Mouse (Mus musculus): ENCODE data around the gene Rdm1.
A peak's percentile ranks its signal among the peaks of the same experiment; 100 is the strongest.

Rdm1 gene

GRCm38 (mm10) chr11:101657886-101658750, 31.1 kb downstream of the Rdm1 start:
- DNase-seq: peak; percentile 92

DNA sequence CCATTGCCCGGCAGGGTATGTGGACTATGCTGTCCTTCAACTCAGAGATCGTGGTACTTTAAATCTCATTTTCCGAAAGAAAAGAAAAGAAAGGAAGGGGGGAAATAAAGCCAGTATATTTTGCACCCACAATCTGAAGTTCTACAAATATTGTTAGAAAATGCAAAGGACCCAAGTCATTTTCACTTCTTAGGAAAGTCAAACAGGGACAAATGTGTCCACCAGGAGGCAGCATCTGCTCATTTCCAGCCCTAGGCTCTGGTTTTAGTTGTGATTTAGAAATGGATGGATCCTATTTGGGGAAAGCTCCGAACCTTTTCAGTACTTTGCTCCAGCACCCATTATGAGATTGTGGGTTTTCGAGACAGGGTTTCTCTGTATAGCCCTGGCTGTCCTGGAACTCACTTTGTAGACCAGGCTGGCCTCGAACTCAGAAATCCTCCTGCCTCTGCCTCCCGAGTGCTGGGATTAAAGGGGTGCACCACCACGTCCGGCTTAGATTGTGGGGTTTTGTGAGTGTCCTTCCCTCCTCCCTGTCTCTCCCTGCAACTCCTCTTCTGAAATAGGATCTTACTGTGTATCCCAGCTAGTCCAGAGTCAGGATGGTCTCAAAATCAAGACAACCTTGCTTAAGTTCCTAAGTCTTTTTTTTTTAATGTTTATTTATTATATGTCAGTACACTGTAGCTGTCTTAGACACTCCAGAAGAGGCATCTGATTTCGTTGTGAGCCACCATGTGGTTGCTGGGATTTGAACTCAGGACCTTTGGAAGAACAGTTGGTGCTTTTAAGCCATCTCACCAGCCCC, 32.0 kb downstream of the Rdm1 start:
- peak; percentile 70 for DNase-seq

DNA sequence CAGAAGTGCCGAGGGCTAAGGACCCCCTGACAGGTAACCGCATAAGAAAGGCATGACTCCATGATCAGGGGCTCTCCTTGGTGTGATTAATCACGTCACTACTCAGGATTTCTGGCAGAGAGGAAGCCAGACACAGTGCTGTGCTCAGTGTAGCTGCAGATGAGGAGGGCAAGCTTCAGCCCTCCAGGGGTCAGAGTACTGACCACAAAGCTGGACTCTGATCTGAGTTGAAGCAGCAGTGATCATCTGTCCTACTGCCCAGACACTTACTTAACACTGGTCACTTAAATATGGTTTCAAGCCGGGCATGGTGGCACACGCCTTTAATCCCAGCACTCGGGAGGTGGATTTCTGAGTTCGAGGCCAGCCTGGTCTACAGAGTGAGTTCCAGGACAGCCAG, 34.2 kb downstream of the Rdm1 start:
- no peak for DNase-seq

DNA sequence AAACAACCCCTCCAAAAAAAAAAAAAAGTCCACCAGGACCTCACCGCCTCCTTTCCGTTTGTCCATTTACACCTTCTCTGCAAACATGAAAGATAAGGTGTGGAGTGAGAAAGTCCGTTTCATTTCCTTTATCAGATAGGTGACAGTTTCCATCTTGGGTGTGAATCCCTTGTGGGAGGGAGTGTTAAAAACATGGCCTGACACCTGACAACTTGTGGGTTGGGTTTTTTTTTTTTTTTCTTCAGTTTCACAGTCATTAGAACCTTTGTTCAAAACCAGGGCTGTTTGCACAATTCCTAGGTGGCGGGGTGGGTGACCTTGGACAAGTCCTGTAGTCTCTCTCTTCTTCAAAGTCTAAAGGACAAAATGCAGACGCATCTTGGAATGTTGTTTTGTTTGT, 34.8 kb downstream of the Rdm1 start:
- DNase-seq: no peak

DNA sequence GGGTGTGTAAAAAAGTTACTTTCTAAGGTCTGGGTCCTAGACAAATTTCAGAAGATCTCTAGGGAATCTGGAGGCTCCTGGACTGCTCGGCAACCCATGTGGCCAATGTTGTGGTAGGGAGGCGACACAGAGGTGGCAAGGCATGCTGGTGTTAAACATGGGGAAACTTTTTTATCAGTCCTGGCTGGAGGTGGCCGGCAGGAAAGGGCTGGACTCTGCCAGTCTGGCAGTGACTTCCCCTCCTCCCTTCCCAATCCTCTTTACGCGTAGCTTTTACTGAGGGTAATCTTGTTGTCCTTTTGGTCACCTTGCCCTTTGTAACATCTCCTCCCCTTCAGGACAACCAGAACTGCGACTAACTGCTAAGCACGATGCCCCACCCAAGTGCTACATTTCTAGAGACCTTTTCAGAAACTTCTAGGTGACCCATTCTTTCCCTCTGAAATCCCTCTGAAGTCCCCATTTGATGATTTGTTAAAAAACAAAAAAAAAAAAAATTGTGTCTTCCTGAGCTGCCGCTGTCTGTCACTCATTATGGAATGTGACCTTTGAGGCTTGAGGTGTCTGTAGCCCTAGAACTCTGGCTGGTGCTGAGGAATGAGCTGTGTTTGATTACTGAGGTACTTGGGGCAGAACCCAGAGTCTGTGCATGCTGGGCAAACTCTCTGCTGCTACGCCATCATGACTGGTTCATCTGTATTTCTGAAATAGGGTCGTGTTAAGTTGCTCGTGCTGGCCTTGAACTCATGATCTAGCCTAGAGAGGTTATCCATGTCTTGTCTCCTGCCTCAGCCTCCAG, 36.4 kb downstream of the Rdm1 start:
- no peak for DNase-seq

DNA sequence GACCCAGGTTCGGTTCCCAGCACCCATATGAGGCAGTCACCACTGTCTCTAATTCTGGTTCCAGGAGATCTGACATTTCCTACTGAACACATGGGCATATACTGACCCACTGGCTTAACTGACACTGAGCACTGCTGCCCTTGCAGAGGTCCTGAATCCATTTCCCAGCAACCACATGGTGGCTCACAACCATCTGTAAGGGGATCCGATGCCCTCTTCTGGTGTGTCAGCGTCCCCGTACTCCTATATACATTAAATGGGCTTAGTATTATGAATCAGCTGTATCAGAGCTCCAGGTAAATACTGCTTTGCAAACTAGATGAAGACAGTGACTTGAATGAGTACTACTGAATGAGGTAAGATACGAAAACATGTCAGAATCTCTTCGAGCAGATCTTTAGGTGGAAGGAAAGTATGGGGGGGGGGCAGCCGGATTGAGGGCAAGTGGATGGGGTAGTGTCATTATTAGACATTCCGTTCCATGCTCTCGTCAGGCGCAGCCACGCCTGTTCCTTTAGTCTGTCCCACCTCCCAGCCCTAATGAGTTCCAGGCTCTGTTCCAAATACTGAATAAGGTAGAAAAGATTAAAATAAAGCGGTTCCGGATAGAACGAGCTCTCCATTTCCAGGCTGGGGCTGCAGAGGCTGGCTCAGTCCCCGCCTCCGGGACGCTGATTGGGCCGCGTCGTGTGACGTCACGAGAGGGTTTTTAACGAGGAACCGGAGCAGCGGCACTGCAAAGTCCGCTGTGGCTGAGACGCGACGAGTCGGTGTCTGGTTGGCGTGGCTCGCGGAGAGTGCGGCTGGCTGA, 38.0 kb downstream of the Rdm1 start, which contains the start of gene Arl4d:
Gene Arl4d, plus strand, starts transcription at position 717 of the 811 bp plus-strand sequence.
- peak; percentile 97 for DNase-seq

DNA sequence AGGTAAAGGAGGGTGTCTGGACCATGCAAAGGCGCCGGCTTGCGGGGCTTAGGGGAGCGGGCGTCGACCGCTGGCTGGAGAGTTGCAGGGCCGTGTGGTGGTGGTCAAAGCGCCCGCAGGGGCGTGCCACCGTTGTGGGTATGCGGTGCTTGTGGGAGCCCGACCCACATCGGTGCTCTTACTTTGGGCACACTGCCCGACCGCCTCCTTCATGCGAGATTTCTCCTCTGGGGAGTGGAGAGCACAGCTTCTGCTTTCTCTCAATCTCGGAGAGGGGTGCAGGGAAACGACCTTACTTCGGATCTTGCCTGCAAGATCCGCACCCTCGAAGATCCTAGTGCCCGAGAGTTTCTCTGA, 38.6 kb downstream of the Rdm1 start:
- DNase-seq: no peak

GRCm38 (mm10) chr11:101666626-101667345, 39.8 kb downstream of the Rdm1 start:
- DNase-seq: peak; percentile 60

DNA sequence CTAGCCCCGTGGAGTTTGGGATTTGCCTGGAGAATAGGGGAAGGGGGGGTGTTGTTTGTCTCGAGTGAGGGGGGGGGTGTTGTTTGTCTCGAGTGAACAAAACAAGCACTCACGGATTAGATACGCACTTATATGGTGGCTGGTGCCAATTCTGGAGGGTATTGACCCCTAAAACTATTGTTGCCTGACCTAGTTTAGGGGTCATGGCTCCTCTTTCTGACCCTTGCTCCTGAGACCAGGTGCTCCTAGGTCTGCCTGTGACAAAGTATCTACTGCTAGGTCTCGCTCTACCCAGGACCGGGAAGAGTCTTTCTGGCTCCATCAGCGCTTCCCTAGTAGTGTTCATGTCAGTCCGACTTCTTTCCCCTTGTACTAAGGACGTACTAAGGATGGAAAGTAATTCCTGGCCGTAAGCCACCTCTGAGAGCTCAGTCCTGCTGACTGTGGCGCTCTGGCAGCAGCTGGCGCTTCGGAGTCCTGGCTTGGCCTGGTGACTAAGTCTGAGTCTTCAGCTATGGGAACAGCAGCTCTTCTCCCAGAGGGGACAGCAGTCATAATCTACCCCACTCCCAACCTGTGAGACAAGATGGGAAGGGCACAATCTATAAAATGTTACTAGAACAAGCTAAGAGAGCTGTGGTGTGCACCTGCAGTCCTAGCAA, 41.0 kb downstream of the Rdm1 start:
- peak; percentile 66 for DNase-seq

GRCm38 (mm10) chr11:101668546-101669261, 41.7 kb downstream of the Rdm1 start:
- DNase-seq: peak; percentile 56

DNA sequence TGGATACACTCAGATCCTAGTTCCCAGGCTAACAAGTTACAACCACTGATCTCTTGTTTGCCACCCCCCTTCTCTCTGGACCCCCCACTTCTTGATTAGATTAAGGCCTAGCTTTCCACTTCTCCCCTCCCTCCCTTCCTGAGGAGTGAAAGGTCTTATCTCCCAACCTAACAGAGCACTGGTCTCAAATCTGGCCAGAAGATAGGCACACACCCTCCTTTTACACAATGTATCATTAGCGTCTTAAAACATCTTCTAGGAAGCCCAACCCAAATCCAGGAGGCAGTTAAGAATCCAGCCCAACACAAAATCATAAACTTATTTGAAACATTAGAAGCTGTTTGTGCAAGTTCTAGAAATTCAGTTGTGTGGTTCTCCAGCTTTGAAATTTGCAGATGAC, 43.3 kb downstream of the Rdm1 start:
- no peak for DNase-seq

DNA sequence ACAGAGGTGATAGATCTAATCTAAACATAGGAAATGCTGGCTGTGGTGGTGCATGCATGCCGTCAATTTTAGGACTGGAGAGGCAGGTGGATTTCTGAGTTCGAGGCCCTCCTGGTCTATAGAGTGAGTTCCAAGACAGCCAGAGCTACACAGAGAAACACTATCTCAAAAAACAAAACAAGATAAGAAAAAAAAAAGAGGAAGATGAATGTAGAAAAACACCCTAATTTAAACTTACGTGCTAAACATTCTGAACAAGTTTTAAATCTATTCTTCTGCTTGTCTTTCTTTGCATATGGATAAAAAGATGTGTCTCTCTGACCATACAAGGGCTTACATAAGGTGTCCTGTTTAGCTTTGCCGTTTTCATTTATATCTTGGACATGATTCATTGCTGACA, 44.3 kb downstream of the Rdm1 start:
- no peak for DNase-seq

GRCm38 (mm10) chr11:101673010-101673642, 46.1 kb downstream of the Rdm1 start:
- DNase-seq: peak; percentile 39

DNA sequence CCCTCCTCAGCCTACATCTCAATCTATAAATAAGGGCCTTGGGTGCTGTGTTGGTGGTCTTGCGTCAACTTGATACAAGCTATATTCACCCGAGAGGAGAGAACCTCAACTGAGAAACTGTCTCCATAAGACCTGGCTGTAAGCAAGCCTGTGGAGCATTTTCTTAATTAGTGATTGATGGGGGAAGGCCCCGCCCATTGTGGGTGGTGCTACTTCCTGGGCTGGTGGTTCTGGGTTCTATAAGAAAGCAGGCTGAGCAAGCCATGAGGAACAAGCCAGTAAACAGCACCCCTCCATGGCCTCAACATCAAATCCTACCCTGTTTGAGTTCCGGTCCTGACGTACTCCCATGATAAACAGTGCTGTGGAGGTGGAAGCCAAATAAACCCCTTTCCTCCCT, 47.1 kb downstream of the Rdm1 start:
- no peak for DNase-seq

DNA sequence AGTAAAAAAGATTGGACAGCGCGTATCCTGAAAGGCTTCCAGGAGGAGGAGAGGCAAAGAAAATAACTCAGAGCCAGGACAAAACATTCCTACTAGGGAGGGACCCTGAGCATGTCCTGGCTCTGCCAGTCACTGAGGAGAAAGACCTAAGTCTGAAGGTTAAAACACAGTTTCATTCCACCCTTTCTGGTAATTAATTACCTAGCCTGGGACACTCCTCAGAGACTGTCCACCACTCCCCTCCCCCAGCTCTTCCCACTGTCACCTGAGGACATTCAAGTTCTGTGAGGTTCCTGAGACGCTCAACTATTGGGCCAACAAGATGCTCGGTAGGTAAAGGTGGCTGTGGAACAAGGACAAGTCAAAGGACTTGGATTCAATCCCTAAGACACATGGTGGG, 48.4 kb downstream of the Rdm1 start:
- DNase-seq: peak; percentile 57

DNA sequence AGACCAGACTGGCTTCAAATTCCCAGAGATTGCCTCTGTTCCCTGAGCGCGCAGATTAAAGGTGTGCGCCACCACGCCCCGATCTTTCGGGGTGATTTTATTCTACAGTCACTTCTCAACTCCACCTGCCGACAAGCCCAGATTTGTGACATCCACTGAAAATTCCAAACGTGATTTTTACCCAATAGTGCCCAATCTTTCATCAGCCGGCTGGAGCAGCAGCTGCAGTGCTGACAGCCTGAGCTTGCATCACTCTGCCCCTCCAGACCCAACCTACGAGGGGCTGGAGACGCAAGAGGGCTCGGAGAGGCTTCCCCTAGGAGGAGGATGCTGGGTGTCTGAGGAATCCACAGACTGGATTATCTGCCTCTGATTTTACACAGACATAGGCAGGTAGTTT, 50.7 kb downstream of the Rdm1 start:
- DNase-seq: no peak

GRCm38 (mm10) chr11:101678770-101679169, 51.8 kb downstream of the Rdm1 start:
- no peak for DNase-seq

DNA sequence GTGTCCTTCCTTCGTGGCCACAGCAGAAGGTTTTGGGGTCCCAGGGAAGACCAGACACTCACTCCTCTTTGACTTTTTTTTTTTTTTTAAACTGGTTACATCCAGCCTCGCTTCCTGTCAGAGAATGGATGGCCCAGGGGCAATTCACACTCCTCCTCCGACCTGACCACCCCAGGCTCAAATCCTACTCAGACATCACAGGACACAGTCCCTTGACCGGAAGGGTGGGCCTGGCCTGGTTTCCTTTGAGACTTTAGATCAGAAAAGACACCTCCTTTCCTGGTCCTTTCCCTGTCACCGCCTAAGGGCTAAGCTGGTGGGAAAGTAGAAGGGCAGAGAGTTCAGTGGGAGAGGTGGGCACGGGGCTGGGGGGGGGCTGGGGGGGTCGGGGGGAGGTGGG, 52.9 kb downstream of the Rdm1 start:
- DNase-seq: peak; percentile 30

DNA sequence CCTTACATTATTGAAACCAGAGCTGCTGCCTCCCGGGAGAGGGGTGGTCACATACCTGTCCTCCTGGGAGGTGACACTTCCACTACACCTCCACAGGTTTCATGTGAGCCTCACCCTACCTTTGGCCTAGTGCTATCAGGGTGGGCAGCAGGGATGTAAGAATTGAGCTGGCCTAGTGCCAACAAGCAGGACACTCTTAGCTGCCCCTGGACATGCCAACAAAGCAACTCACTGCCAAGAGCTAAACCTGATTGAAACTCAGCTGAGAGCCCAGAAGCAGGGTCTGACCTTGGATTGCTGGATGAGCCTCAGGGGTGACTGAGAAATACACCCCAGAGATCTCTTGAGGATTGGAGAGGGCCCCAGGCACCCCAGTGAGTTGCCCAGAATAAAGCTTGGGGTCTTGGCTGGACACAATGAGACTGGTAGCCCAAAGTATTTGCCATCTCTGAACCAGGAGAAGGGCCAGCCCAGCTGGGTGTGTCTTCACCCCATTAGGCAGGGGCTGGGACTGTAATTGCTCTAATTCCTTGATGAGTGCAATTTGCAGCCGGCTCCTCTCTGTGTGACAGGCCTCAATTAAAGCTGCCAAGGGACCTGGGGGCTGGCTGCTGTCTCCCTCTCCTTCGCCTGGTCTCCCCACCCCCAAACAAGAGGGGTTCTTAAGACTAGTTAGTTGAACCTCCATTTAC, 53.8 kb downstream of the Rdm1 start:
- DNase-seq: no peak
